Mouse (Mus musculus) heart, adult 2 months (tissue): Measurements from ENCODE around the gene Retsat. TPM values are rescaled to one million over a fixed set of nuclear protein-coding genes. Genes with fewer than 3 reads are reported as not detected.

Source experiments
- DNase-seq, 2 experiments: peaks; one replicate each; pipeline ENCODE4 v3.0.0; 2021
- H3K27ac ChIP-seq: fragments of 200-600 bp; 2 replicates; pipeline ENCODE4 v1.8.1; 2022
- H3K27me3 ChIP-seq: fragments of 200-500 bp; 2 replicates; pipeline ENCODE4 v1.6.1; 2012; ENCODE audit warnings: mild to moderate bottlenecking, low read length, inconsistent platforms, mixed read lengths; ENCODE audit not compliant: control insufficient read depth, insufficient read depth
- H3K36me3 ChIP-seq: fragments of 200-500 bp; 2 replicates; pipeline ENCODE4 v1.6.1; 2012; ENCODE audit warnings: low read length, inconsistent platforms; ENCODE audit not compliant: control insufficient read depth, insufficient read depth
- H3K4me1 ChIP-seq: fragments of 200-500 bp; 2 replicates; pipeline ENCODE4 v1.6.1; 2011; ENCODE audit warnings: low read length; ENCODE audit not compliant: control insufficient read depth, insufficient read depth
- H3K4me3 ChIP-seq: fragments of 200-600 bp; 2 replicates; pipeline ENCODE4 v1.8.1; 2022
- H3K79me2 ChIP-seq: fragments of 200-500 bp; replicated peaks from 2 replicates; pipeline ENCODE4 v1.6.1; 2012; ENCODE audit warnings: mild to moderate bottlenecking, inconsistent platforms, low read length, moderate library complexity, mixed read lengths; ENCODE audit not compliant: control insufficient read depth, insufficient read depth
- H3K9ac ChIP-seq: fragments of 200-500 bp; 2 replicates; pipeline ENCODE4 v1.6.1; 2012; ENCODE audit warnings: low read depth, mild to moderate bottlenecking, control low read depth, inconsistent platforms, low read length, mixed read lengths
- CTCF ChIP-seq: fragments of 200-600 bp; IDR thresholded peaks from 2 replicates; pipeline ENCODE4 v1.8.1; 2022; ENCODE audit warnings: antibody characterized with exemption, mild to moderate bottlenecking, moderate library complexity
- EP300 ChIP-seq: fragments of 200-500 bp; IDR thresholded peaks from 2 replicates; pipeline ENCODE4 v1.6.1; 2011; ENCODE audit warnings: low read depth, low read length, control low read depth; ENCODE audit not compliant: insufficient read depth
- POLR2A ChIP-seq: fragments of 200-500 bp; IDR thresholded peaks from 2 replicates; pipeline ENCODE4 v1.6.1; 2011; ENCODE audit warnings: mild to moderate bottlenecking, low read depth, low read length, control low read depth; ENCODE audit not compliant: insufficient read depth
- WGBS: fragments of 180-500 bp; shearing (Covaris S2); methylation state at CpG from one replicate; pipeline ENCODE4 v1.1.7; 2018; 5-methylcytosine and 5-hydroxymethylcytosine counted together
- intact Hi-C: fragments of 180-260 bp; cut with DNase I; formaldehyde crosslinking; loops from one replicate; pipeline ENCODE4 v1.15.1; 2025
- polyA plus RNA-seq: library from polyadenylated mRNA; depleted of rRNA; stranded (reverse); fragments of >200 nt; gene quantifications from 2 replicates; pipeline ENCODE4 v1.2.3, GENCODE M21; 2012
- total RNA-seq, 2 experiments: library from RNA; stranded (reverse); gene quantifications; 2 replicates each; pipeline ENCODE4 v1.2.3; 2021

Gene Retsat
- total and polyA plus RNA-seq, 3 experiments: 57.1 to 181 (median 155) TPM

- H3K9ac ChIP-seq: no peak overlapping the region
- DNase-seq: no peak
- no peaks in the 10 kb centered on the region for H3K79me2 ChIP-seq
- no peaks in the 10 kb centered on the region for H3K27me3 ChIP-seq
- H3K27ac ChIP-seq: no peak overlapping the region
- TF ChIP-seq EP300: no peak
- 0 out of 2 replicates have a peak, but pooled peaks cover 1% of the 10 kb centered on the region for H3K4me1 ChIP-seq
- H3K36me3 ChIP-seq: no peaks in the 10 kb centered on the region
- WGBS: 91% methylated on average over 7 of the region's 7 CpGs
- intact Hi-C loops: loop anchor here (10.0 kb wide), 1 partner anchor 509 kb away; no protein-coding TSS in a partner anchor
- no peak overlapping the region for H3K4me3 ChIP-seq
Observed at GRCm38 (mm10) chr6:72645364-72645763, 47.1 kb downstream of the Retsat start.

GRCm38 (mm10) chr6:72647383-72647820 lies 49.1 kb downstream of the Retsat start:
- Histone ChIP-seq H3K79me2 (no peaks in the 10 kb centered on the region), H3K27ac (peak overlapping the region; percentile 50; the same call in 1 of the 2 replicates), H3K4me1 (no peaks in the 10 kb centered on the region), H3K27me3 (no peaks in the 10 kb centered on the region), H3K4me3 (no peak overlapping the region), H3K9ac (no peak overlapping the region), H3K36me3 (no peaks in the 10 kb centered on the region)
- 33% methylated on average over 10 of the region's 10 CpGs for WGBS
- peak; percentile 66 to 72 for DNase-seq
- TF ChIP-seq EP300: peak; percentile 83; the same call in 1 of the 2 replicates
- TF ChIP-seq POLR2A: no peak
- peak; percentile 93 for TF ChIP-seq CTCF
- intact Hi-C loops: loop anchor here (1.0 to 10.0 kb wide), 2 partner anchors 20 to 507 kb away; no protein-coding TSS in a partner anchor

- peak overlapping the region; percentile 50 for H3K27ac ChIP-seq
- peaks cover under 1% of the 10 kb centered on the region; the same call in 1 of the 2 replicates for H3K4me1 ChIP-seq
- no peaks in the 10 kb centered on the region for H3K36me3 ChIP-seq
- intact Hi-C loops: loop anchor here (10.0 kb wide), 1 partner anchor 507 kb away; no protein-coding TSS in a partner anchor
- no peak overlapping the region for H3K9ac ChIP-seq
- 68% methylated on average over 12 of the region's 12 CpGs for WGBS
- no peak for DNase-seq
- H3K79me2 ChIP-seq: no peaks in the 10 kb centered on the region
- TF ChIP-seq POLR2A (no peak), CTCF (no peak), EP300 (no peak)
- H3K27me3 ChIP-seq: no peaks in the 10 kb centered on the region
- no peak overlapping the region for H3K4me3 ChIP-seq
Observed at GRCm38 (mm10) chr6:72648002-72648595, 49.8 kb downstream of the Retsat start.

DNA sequence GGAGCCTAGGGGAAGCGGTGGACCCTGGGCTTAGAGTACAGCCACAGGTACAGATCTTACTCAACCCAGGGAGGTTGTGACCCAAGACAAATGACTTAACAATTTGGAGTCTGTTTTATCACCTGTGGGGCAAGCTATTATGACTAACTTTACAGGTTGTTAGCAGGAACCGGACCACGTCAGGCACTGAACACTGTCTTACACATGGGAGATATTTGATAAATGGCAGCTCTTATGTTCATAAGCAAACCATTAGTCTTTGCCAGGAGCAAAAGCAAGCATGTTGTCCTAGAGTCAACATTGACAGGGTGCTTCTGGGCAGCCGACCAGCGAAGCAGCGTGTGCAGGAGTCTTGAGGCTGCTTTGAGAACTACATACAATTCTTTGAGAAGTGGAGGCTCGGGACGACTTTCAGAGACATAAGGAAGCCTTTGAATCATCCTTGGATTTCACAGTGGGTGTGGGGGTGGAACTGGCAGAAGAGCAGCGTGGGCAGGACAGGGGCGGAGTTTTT lies 52.1 kb downstream of the Retsat start:
- DNase-seq: no peak
- no peak overlapping the region for H3K27ac ChIP-seq
- no peak overlapping the region for H3K4me3 ChIP-seq
- TF ChIP-seq EP300 (no peak), POLR2A (no peak), CTCF (no peak)
- H3K36me3 ChIP-seq: peaks cover 2% of the 10 kb centered on the region; the same call in 1 of the 2 replicates
- WGBS: 78% methylated on average over 10 of the region's 10 CpGs
- intact Hi-C loops: no loop called here
- H3K9ac ChIP-seq: no peak overlapping the region
- peaks cover 8% of the 10 kb centered on the region for H3K4me1 ChIP-seq
- no peaks in the 10 kb centered on the region for H3K79me2 ChIP-seq
- no peaks in the 10 kb centered on the region for H3K27me3 ChIP-seq

- TF ChIP-seq CTCF: no peak
- 0 out of 2 replicates have a peak, but pooled peaks have one; percentile 23 for TF ChIP-seq EP300
- Histone ChIP-seq H3K27me3 (no peaks in the 10 kb centered on the region), H3K9ac (no peak overlapping the region), H3K27ac (peak overlapping the region; percentile 34), H3K4me1 (peaks cover 13% of the 10 kb centered on the region), H3K79me2 (no peaks in the 10 kb centered on the region), H3K4me3 (no peak overlapping the region), H3K36me3 (peaks cover 2% of the 10 kb centered on the region; the same call in 1 of the 2 replicates)
- 21% methylated on average over 7 of the region's 7 CpGs for WGBS
- intact Hi-C loops: no loop called here
- peak; percentile 56 to 74 for DNase-seq
Observed at GRCm38 (mm10) chr6:72653419-72653818, 55.1 kb downstream of the Retsat start.

DNA sequence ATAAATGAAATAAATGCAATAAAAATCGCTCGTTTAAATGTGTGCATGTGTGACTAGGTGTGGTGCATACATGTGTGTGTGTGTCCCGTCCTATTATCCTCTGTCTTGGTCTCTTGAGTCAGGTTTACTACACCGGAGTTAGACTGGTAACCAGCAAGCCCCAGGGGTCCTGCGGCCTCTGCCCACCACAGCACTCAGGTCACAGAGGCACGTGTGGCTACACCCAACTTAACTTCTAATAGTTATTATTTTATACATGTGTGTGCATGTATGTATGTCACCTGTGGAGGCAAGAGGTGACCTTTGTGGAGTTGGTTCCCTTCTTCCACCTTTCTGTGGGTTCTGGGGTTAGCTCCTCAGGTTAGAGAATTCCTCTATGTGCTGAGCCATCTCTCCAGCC lies 56.1 kb downstream of the Retsat start:
- intact Hi-C loops: no loop called here
- WGBS: 96% methylated on average over 6 of the region's 6 CpGs
- TF ChIP-seq EP300 (no peak), CTCF (no peak), POLR2A (no peak)
- Histone ChIP-seq H3K9ac (no peak overlapping the region), H3K27ac (peak overlapping the region; percentile 77), H3K27me3 (no peaks in the 10 kb centered on the region), H3K79me2 (no peaks in the 10 kb centered on the region), H3K4me3 (no peak overlapping the region), H3K36me3 (peaks cover 2% of the 10 kb centered on the region; the same call in 1 of the 2 replicates), H3K4me1 (peaks cover 13% of the 10 kb centered on the region)
- DNase-seq: no peak
